Mouse (Mus musculus): ENCODE measurements around the gene Acot2.

- TF ChIP-seq CTCF (IDR thresholded peaks at IDR 0.05 in 2 of 3, conservative IDR thresholded peaks at IDR 0.05 in 1 of 3; ENCODE audit: control insufficient read depth in 1 of 3, insufficient read depth in 1 of 3, low read depth in 2 of 3, low read length in 3 of 3, poor library complexity in 1 of 3, severe bottlenecking in 1 of 3) (peak in 2 of 3 experiments; percentile 23 to 50; a peak in 2 of 6 replicates), NELFE (IDR thresholded peaks at IDR 0.05; ENCODE audit: low read depth, low read length) (no peak)
Measured at GRCm38 (mm10) chr12:83989378-83989777, 1.7 kb downstream of the Acot2 start.
